Mouse (Mus musculus): Measurements from ENCODE around the gene Nfatc3.

- TF ChIP-seq EP300 (IDR thresholded peaks at IDR 0.05; ENCODE audit: insufficient read depth, low read depth, low read length) (peak; percentile 52; the same call in 1 of the 2 replicates), CTCF (IDR thresholded peaks at IDR 0.05; ENCODE audit: low read depth, low read length) (no peak), POLR2A (IDR thresholded peaks at IDR 0.05; ENCODE audit: insufficient read depth, low read length) (peak; percentile 67)
Observed at GRCm38 (mm10) chr8:106010748-106011642, 47.6 kb upstream of the Nfatc3 start.
